In the genomic region with DNA sequence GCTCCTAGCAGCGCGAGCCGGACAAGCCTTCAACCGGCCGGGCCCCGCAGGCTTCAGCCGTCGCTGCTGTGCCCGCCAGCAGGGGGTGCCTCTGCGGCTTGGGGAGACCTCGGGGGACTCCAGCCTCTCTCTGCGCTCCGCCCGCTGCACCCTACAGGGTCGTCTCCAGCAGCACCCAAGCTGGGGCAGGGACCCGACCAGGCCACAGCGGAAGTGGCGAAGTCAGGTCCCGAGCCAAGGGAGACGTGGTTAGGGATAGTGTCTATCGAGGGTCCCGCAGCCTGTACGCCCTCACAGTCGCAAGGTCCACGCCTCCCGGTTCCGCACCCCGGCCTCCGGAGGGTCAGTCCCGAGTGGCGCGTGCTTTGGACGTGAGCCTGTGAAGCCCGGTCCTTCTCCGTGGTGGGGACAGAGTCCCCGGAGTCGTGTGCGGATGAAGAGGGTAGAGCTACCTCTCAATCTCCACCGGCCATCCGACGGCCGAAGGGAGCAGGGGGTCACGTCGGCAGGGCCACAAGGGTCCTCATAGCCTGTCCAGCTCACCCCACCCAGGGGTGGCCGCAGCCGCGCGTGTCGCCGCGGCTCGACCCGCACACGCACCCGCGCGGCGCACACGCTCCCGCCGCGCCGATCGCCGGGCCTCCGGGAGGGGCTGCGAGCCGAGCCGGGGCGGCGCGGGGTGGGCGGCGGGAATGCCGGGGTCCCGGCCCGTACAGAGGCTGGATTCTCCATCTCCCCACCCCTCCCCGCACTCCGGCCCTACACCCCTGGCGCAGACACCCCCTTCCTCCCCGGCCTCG, we compare ENCODE assay signal across 8 mouse cellular contexts. TPM values are rescaled to one million over a fixed set of nuclear protein-coding genes. Genes with fewer than 3 reads are reported as not detected.
DNase-seq lines count a peak whose midpoint lies in the region; ATAC-seq lines count a peak whose summit lies in the region.

No protein-coding gene starts in this region.

- ATAC-seq in cerebellum, adult (ENCODE audit: insufficient number of reproducible peaks, low FRiP score, low TSS enrichment): peak; percentile 2; the same call in 1 of the 2 replicates
- peak; percentile 18 for ATAC-seq in forebrain, embryonic 14.5 days
- ATAC-seq in inflammation-experienced regulatory T-cells, adult 6 months: no peak

- H3K27ac ChIP-seq in forebrain, embryonic 14.5 days (ENCODE audit: low read depth, low read length): peak overlapping the region; percentile 77; the same call in 1 of the 2 replicates

- H3K4me1 ChIP-seq in forebrain, embryonic 14.5 days (ENCODE audit: control insufficient read depth, insufficient read depth, low read length): peaks cover 7% of the 10 kb centered on the region; the same call in 1 of the 2 replicates
- peaks cover 19% of the 10 kb centered on the region for H3K4me1 ChIP-seq in megakaryocyte, embryonic 14.5 days

- H3K4me3 ChIP-seq in forebrain, embryonic 14.5 days (ENCODE audit: low read depth, low read length): peak overlapping the region; percentile 62
- peak overlapping the region; percentile 89 for H3K4me3 ChIP-seq in megakaryocyte, embryonic 14.5 days (replicated peaks)

- H3K4me2 ChIP-seq in forebrain, embryonic 14.5 days (ENCODE audit: low read length): peak overlapping the region; percentile 98

- DNase-seq in Muller cell, postnatal 12 days (ENCODE audit: inconsistent ontology term): peak; percentile 76
- peak; percentile 55 for DNase-seq in forebrain, embryonic 14.5 days (ENCODE audit: low spot score)
- DNase-seq in heart, postnatal 4 days: peak; percentile 70
- peak; percentile 20 to 54 for DNase-seq in left cerebral cortex, postnatal 14 days (ENCODE audit: low spot score in 2 of 2)
- peak; percentile 59 for DNase-seq in right cerebral cortex, postnatal 25 days

- intact Hi-C loops in left cerebral cortex, postnatal 14 days (cut with DNase I): loop anchor here (2.0 to 5.0 kb wide), 2 partner anchors 44 to 159 kb away; no protein-coding TSS in a partner anchor

- WGBS in forebrain, embryonic 14.5 days: 1% methylated on average over 65 of the region's 82 CpGs

- H3K36me3 ChIP-seq in forebrain, embryonic 14.5 days (ENCODE audit: control insufficient read depth, insufficient read depth, low read length): no peaks in the 10 kb centered on the region
- no peaks in the 10 kb centered on the region for H3K36me3 ChIP-seq in megakaryocyte, embryonic 14.5 days (replicated peaks; ENCODE audit: low read length)

- H3K9ac ChIP-seq in forebrain, embryonic 14.5 days (ENCODE audit: low read length): peak overlapping the region; percentile 76

- peaks cover 24% of the 10 kb centered on the region for H3K27me3 ChIP-seq in forebrain, embryonic 14.5 days (replicated peaks; ENCODE audit: control insufficient read depth, insufficient read depth, low read length)
- peaks cover 98% of the 10 kb centered on the region for H3K27me3 ChIP-seq in megakaryocyte, embryonic 14.5 days (replicated peaks)

- H3K9me3 ChIP-seq in forebrain, embryonic 14.5 days (replicated peaks; ENCODE audit: control insufficient read depth, low read length): no peaks in the 10 kb centered on the region
- no peaks in the 10 kb centered on the region for H3K9me3 ChIP-seq in megakaryocyte, embryonic 14.5 days

RNA-seq across cellular contexts. Expression of a gene that starts 1.0 kb away (rescaled TPM):
- 4.8 and 4.9 TPM in 2 replicates for polyA plus RNA-seq in forebrain, embryonic 14.5 days (2014; fragmentation: Nextera tagmentation; extraction: Ambion mirVana)
- under 1 TPM; 0.24 to 0.27 TPM for total RNA-seq in heart, postnatal 4 days (2021)
- total RNA-seq in left cerebral cortex, postnatal 14 days (2021): 10 to 100 TPM; 33.8 TPM
- polyA plus RNA-seq in megakaryocyte, embryonic 14.5 days (2012; ENCODE audit: insufficient read depth, low replicate concordance): 0.23 TPM in 1 of 2 replicates, not detected in the other
- not detected for polyA plus RNA-seq in inflammation-experienced regulatory T-cells, adult 6 months (2017; shearing (Covaris generic))

RNA-seq across cellular contexts. Expression of a gene that starts 54.0 kb away (rescaled TPM):
- polyA plus RNA-seq in forebrain, embryonic 14.5 days (2014; fragmentation: Nextera tagmentation; extraction: Ambion mirVana): 54.7 and 56.4 TPM in 2 replicates
- 10 to 100 TPM; 18.9 to 20.6 TPM for total RNA-seq in heart, postnatal 4 days (2021)
- total RNA-seq in left cerebral cortex, postnatal 14 days (2021): 10 to 100 TPM; 52.1 to 55.1 TPM
- 55.8 and 62.9 TPM in 2 replicates for polyA plus RNA-seq in megakaryocyte, embryonic 14.5 days (2012; ENCODE audit: insufficient read depth, low replicate concordance)
- 10 to 100 TPM; 36.4 to 44.9 (median 44.1) TPM for polyA plus RNA-seq in inflammation-experienced regulatory T-cells, adult 6 months (2017; shearing (Covaris generic))
